Mouse (Mus musculus) cerebellum, adult 11-12 months (tissue): Measurements from ENCODE around the gene Rnf207.

ENCODE experiments used
- DNase-seq: peaks from one replicate; pipeline ENCODE4 v3.0.0; 2022

The Rnf207 gene

DNA sequence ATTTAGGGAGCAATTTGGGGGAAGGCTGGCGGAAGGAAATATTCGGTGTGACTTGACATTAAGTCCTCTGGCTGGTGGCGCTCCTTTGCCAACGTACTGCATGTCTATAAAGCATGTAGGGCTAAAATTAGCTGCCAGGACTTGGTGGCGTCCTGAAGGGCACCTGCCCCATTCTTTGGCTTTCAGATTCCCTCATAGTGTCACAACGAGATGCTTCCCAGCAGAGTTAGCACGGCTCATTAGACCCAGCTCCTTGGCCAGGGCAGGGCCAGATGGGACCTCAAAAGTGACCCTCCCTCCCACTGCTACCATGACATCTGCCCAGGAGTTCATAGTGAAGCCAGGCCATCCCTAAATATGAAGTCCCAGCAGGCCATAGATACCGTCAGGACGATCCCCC lies 48.2 kb downstream of the Rnf207 start:
- no peak for DNase-seq

DNA sequence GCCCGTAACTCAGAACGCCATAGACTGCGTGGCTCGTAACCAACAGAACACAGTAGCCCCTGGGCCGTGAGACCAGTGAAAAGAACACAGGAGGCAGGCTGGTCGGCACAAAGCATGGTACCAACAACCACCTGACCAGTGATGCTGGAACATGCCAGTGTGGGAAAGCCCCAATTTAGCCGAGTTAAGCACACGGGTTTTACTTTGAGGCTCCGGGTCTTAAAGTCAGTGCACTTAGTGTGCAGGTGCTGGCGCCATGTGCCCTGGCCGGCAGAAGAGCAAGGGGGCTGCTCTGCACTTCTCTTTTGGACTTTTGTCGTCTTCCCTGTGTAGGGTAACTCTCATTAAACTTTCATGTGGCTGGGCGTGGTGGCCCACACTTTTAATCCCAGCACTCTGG lies 48.8 kb downstream of the Rnf207 start:
- DNase-seq = no peak

DNA sequence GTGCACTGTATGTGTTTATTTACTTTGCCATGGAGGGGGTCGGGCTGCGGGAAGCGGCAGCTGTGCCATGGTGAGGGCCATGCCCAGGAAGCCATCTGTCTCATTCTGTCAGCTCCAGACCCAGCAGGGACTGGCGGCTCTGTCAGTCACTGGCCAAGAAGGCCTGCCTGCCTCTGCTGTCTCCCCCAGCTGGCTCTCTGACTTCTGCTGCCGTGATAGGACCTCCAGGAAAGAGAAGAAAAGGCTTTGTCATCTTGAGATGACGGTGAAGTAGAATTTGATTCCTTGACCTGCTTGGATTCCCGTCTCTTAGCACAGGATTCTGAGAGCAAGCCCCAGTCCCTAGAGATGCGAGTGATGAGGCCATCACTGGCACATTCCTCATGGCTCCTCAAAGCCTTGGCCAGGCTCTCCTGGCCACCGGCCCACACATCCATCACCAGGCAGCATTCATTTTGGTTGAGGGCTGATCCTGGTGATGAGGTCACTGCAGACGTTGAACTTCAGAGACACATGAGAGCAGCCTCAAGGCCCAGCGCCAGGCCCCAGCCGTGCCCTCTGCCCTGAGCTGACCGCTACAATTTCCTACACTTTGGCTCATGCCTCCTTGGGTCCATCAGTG lies 50.9 kb downstream of the Rnf207 start:
- DNase-seq = peak; percentile 88

DNA sequence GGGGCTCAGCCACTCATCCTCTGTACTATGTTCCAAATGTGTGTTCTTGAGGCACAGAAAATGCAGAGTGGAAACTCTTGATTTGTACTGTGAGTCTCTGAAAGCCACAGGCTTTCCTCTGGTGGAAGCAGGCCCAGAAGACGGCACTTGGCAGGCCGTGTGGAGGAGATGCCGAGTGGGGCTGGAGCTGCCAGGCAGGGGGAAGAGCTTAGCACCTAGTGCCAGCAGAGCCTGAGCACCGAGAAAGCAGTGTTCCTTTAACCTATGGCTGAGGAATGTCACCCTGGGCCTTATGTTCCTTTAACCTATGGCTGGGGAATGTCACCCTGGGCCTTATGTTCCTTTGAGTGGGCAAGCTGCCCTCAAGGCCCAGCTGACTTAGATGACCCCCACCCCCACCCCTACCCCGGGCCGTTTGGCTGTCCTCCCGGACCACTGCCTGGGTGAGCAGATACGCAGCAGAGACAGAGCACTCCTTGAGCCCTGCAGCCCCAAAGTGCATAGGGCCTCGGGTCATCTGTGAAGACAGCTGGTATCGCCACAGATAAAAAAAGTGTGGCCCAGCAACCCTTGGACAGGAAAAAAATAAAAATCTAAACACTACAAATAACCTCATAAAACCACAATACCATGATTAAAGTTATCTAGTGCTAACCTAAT lies 52.4 kb downstream of the Rnf207 start:
- DNase-seq = peak; percentile 90

DNA sequence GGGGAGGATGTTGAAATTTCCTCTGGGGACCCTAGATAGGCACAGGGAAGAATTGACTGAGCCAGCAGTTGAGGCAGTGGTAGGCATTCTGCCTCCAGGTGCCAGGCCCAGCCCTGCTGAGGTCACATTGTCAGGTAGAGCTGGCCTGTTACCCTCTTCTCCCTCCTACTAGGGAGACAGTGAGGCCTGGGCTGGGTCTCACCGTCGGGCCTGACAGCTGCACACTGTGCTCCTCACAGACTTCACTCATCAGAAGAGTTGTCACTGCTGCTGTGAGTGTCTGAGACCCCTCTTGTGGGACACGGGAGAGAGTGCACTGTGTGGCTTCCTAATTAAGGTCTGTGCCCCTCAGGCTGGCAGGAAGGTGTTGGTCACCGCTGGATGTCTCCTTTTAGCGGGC lies 53.0 kb downstream of the Rnf207 start:
- DNase-seq = no peak

DNA sequence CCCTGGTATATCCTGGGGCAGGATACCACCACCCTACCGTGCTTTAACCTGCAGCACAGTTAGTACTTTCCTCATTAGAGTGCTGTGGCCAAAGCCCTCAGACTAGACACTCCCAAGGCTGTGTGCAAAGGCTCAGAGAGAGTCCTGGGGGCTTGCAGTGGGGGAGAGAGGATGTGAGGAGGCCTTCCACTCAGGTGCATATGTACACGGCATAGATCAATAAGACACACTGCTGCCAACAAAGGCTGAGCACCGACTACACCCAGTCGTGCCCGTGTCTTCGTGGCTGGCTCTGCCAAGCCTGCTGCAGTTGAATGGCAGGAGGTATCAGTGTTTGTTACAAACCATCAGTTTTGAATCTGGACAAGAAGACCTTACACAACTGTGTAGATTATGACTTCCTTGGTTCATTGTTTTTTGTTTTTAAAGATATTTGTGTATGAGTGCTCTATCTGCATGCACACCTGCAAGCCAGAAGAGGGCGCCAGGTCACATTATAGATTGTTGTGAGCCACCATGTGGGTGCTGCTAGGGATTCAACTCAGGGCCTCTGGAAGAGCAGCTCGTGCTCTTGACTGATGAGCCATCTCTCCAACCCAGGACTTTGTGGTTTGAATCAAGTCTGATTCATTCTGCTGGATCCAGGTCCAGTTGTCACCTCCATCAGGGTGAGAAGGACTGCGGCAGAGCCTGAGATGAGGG lies 53.8 kb downstream of the Rnf207 start:
- DNase-seq = no peak

DNA sequence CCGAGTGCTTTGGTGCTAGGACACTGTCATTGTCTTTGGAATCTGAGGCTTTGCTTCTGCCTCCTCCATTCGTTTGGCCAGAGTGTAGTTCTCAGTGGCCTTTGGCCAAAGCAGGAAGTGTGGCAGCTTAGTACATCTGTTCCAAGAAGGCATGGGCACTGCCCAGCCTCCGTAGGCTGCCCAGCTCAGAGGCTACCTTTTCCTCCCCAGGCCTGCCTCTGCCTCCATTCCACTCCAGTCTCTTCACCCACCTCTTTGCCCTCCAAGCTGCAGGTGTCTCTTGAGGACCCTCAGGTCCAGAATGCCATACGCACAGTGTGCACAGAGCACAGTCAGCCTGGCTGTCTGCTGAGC lies 54.6 kb downstream of the Rnf207 start:
- DNase-seq = peak; percentile 71

DNA sequence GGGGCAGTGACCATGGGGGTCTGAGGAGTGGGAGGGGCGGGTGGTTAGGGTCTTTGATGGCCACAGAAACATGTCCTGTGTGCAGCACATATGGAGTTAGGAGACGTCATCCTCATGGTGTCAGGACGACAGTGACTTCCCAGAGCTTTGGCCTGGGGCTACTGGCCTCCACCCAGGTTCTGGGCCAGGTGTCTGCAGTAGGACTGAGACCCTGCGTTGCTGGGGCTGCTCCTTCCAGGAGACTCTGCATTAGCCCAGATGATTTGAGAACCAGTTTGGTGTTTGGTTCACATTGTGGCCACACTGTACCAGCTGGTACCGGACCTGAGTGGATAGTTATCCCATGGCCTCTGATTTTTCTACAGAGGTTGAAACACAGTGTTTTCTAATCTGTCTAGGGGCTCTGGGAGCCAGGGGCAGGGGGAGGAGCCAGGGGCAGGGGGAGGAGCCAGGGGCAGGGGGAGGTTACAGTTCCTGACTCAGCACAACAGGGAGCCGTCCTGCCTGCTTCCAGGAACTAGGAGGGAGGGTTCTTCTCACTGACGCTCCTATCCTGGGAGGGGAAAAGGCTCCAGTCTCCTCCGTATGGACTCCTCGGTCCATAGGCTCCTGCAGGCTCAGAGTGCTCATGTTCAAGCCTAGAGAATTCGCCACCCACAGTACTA lies 55.1 kb downstream of the Rnf207 start:
- no peak for DNase-seq

DNA sequence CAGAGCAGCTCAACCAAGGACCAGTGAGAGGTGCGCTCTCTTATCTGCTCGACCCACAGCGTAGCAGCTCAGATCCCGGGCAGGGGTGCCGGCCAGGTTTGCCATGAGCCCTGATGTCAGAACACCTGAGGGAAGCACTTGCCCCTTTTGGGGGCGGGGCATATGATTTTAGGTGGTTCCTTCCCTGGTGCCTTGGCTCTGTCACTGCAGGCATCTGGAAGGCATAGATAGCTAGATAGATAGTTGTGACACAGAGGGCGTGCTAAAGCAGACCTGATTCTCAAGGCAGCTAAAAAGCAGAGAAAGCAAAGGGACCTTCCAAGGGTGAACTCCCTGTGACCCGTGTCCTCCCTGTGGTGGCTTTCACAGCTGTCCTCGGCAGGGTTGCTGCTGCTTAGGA lies 55.7 kb downstream of the Rnf207 start:
- DNase-seq = no peak

DNA sequence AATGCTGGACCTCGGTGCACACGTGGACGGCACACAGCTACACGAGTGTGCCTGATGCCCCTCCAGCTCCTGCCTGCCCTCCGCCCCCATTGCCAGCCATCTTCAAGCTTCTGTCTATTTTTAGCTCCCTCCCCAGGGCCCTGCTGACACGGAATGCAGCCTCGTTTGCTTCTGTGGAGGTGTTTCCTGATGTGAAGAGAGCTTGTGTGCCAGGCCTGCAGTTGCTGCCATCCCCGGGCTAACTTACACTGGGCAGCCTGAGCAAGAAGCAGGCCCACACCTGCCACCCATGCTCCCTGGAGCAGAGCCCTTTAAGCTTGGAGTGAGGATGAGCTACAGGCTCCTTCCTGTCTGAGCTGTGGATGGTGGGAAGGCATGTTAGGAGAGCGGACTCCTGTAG lies 56.6 kb downstream of the Rnf207 start:
- no peak for DNase-seq

DNA sequence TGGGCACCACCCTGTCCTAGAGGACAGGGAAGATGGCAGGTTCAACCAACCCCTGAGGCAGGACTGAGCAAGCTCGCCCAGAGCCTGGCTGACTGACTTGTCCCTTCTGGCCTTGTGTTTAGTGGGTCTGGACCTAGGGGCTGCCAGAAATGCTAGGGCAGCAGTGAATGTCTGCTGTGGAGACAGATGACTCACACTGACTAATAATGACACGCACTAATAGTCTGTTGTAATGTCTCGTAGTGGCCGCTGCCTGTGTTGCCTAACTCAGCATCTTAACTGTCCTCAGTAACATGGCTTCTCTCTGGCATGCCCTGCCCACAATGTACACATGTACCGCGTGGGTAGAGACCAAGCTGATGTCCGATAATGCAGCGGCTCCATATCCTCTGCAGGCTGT lies 58.3 kb downstream of the Rnf207 start:
- no peak for DNase-seq

DNA sequence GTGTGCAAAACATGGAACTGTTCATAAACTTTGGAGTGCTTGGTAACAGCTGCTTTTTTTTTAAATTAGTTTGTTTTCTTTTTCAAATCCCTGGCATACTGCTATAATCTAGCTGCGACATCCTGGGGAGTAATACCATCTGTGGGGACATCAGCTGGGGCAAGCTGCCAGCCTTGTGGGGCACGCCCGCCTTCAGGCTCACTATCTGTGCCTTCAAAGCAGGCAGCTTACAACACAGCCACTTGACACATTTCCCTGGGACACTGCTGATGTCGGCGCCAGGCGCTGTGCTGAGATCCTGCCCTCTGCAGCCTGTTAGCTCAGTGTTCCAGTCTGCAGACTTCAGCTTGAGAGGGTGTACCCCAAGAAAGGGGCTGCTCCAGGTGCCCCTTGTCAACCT lies 61.7 kb downstream of the Rnf207 start:
- peak; percentile 83 for DNase-seq
